Mouse (Mus musculus) myocyte (in vitro differentiated cells): Measurements from ENCODE around the gene Mab21l1. TPM values are rescaled to one million over a fixed set of nuclear protein-coding genes. Genes with fewer than 3 reads are reported as not detected.

ENCODE experiments used
- H3K27me3 ChIP-seq: one replicate; pipeline ENCODE4 v1.6.1; 2011; ENCODE audit not compliant: control insufficient read depth, insufficient read depth, insufficient read length
- H3K36me3 ChIP-seq: one replicate; pipeline ENCODE4 v1.6.1; 2011; ENCODE audit not compliant: control insufficient read depth, insufficient read depth
- H3K4me2 ChIP-seq: one replicate; pipeline ENCODE4 v1.6.1; 2011; ENCODE audit warnings: low read depth, control low read depth
- H3K4me3 ChIP-seq: one replicate; pipeline ENCODE4 v1.5.1; 2011; ENCODE audit warnings: mild to moderate bottlenecking, control low read depth, moderate library complexity
- H3K79me2 ChIP-seq: one replicate; pipeline ENCODE4 v1.6.1; 2011; ENCODE audit not compliant: control insufficient read depth, insufficient read depth
- H3ac ChIP-seq: one replicate; pipeline ENCODE4 v1.6.1; 2011; ENCODE audit not compliant: control insufficient read depth, insufficient read length
- CEBPB ChIP-seq: IDR thresholded peaks from 2 replicates; pipeline ENCODE4 v1.6.1; 2011; ENCODE audit warnings: mild to moderate bottlenecking, moderate library complexity; ENCODE audit not compliant: poor library complexity, insufficient read depth, severe bottlenecking
- E2F4 ChIP-seq: IDR thresholded peaks from one replicate; pipeline ENCODE4 v1.6.1; 2011; ENCODE audit warnings: mild to moderate bottlenecking, control low read depth, moderate library complexity; ENCODE audit not compliant: insufficient read depth
- MAX ChIP-seq: IDR thresholded peaks from one replicate; pipeline ENCODE4 v1.6.1; 2011; ENCODE audit warnings: low read depth, mild to moderate bottlenecking, control low read depth
- MYOD1 ChIP-seq, 3 experiments: IDR thresholded peaks; one replicate each; pipeline ENCODE4 v1.6.1; 2011; ENCODE audit warnings: control low read depth in 2 of 3, low read depth in 2 of 3, mild to moderate bottlenecking in 2 of 3, moderate library complexity in 1 of 3; ENCODE audit not compliant: insufficient read length in 2 of 3, control insufficient read depth in 1 of 3
- MYOG ChIP-seq, 3 experiments: IDR thresholded peaks; one replicate each; pipeline ENCODE4 v1.6.1; 2011; ENCODE audit warnings: control low read depth in 2 of 3, low read depth in 2 of 3, mild to moderate bottlenecking in 2 of 3; ENCODE audit not compliant: insufficient read length in 2 of 3, control insufficient read depth in 1 of 3, insufficient read depth in 1 of 3
- POLR2A ChIP-seq: IDR thresholded peaks from one replicate; pipeline ENCODE4 v1.6.1; 2011; ENCODE audit warnings: low read depth, mild to moderate bottlenecking, control low read depth, moderate library complexity; ENCODE audit not compliant: insufficient read length
- POLR2AphosphoS2 ChIP-seq: IDR thresholded peaks from one replicate; pipeline ENCODE4 v1.6.1; 2011; ENCODE audit warnings: low read depth, control low read depth; ENCODE audit not compliant: insufficient read length
- REST ChIP-seq: IDR thresholded peaks from one replicate; pipeline ENCODE4 v1.6.1; 2011; ENCODE audit warnings: mild to moderate bottlenecking, control low read depth, moderate library complexity; ENCODE audit not compliant: insufficient read depth, insufficient read length
- SRF ChIP-seq: IDR thresholded peaks from one replicate; pipeline ENCODE4 v1.6.1; 2011; ENCODE audit warnings: low read depth; ENCODE audit not compliant: control insufficient read depth, insufficient read length
- TCF12 ChIP-seq: IDR thresholded peaks from one replicate; pipeline ENCODE4 v1.6.1; 2011; ENCODE audit warnings: mild to moderate bottlenecking, control low read depth; ENCODE audit not compliant: poor library complexity, insufficient read depth, severe bottlenecking
- TCF3 ChIP-seq: IDR thresholded peaks from one replicate; pipeline ENCODE4 v1.6.1; 2011; ENCODE audit warnings: low read depth, control low read depth; ENCODE audit not compliant: insufficient read length
- USF1 ChIP-seq: IDR thresholded peaks from one replicate; pipeline ENCODE4 v1.6.1; 2011; ENCODE audit warnings: low read depth, mild to moderate bottlenecking, control low read depth, moderate library complexity
- polyA plus RNA-seq: library from polyadenylated mRNA; unstranded; fragments of >200 nt; fragmentation: generic; extraction: Trizol; gene quantifications from one replicate; pipeline ENCODE4 v1.2.1, GENCODE M21; 2012; ENCODE audit warnings: missing spikeins

The Mab21l1 gene
- polyA plus RNA-seq, 1 experiment, result 0.02 TPM

GRCm38 (mm10) chr3:55775753-55776152, 6.6 kb upstream of the Mab21l1 start:
- TF ChIP-seq USF1 (no peak), REST (no peak), CEBPB (no peak), E2F4 (no peak), SRF (no peak), MYOD1 (IDR thresholded peaks at IDR 0.05; ENCODE audit: control insufficient read depth in 1 of 3, insufficient read length in 2 of 3, low read depth in 2 of 3) (no peak), TCF12 (no peak), MYOG (IDR thresholded peaks at IDR 0.05; ENCODE audit: control insufficient read depth in 1 of 3, insufficient read depth in 1 of 3, insufficient read length in 2 of 3, low read depth in 2 of 3) (no peak), POLR2AphosphoS2 (no peak), TCF3 (no peak), POLR2A (no peak), MAX (no peak)
- no peaks in the 10 kb centered on the region for H3K27me3 ChIP-seq
- H3K4me2 ChIP-seq, result no peak overlapping the region
- H3ac ChIP-seq, result no peak overlapping the region
- H3K4me3 ChIP-seq, result no peak overlapping the region
- H3K79me2 ChIP-seq, result no peaks in the 10 kb centered on the region
- H3K36me3 ChIP-seq, result no peaks in the 10 kb centered on the region

DNA sequence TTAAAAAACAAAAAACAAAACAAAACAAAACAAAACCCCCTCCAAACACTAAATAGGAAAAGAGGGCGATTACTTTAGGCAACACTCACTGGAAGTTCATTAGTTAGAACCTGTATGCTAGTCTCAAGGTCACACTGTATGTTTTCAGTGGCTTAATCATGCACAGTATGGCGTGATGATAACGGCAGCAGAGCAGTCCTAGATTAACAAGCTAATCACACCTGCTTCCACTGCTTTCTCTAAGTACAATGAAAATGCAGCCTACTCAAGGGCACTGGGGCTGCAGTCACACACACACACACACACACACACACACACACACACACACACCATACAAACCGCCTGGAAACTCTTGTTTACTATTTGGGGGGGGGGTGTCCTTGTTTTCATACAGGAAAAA, 4.8 kb upstream of the Mab21l1 start:
- TF ChIP-seq E2F4 (no peak), MYOD1 (IDR thresholded peaks at IDR 0.05; ENCODE audit: control insufficient read depth in 1 of 3, insufficient read length in 2 of 3, low read depth in 2 of 3) (no peak), POLR2AphosphoS2 (no peak), TCF12 (no peak), USF1 (no peak), TCF3 (no peak), CEBPB (no peak), SRF (no peak)
- no peaks in the 10 kb centered on the region for H3K36me3 ChIP-seq
- no peaks in the 10 kb centered on the region for H3K79me2 ChIP-seq
- no peak overlapping the region for H3ac ChIP-seq
- no peak overlapping the region for H3K4me3 ChIP-seq
- no peak overlapping the region for H3K4me2 ChIP-seq
- H3K27me3 ChIP-seq, result no peaks in the 10 kb centered on the region

GRCm38 (mm10) chr3:55778764-55779730, 3.3 kb upstream of the Mab21l1 start:
- Histone ChIP-seq H3ac (no peak overlapping the region), H3K79me2 (no peaks in the 10 kb centered on the region), H3K36me3 (no peaks in the 10 kb centered on the region), H3K4me2 (no peak overlapping the region), H3K4me3 (no peak overlapping the region), H3K27me3 (no peaks in the 10 kb centered on the region)
- no peak for TF ChIP-seq USF1
- TF ChIP-seq SRF, result no peak
- TF ChIP-seq REST, result no peak
- no peak for TF ChIP-seq TCF3
- TF ChIP-seq MAX, result no peak
- TF ChIP-seq TCF12, result no peak
- TF ChIP-seq E2F4, result no peak
- TF ChIP-seq CEBPB, result no peak
- no peak for TF ChIP-seq POLR2A
- TF ChIP-seq MYOD1 (IDR thresholded peaks at IDR 0.05; ENCODE audit: control insufficient read depth in 1 of 3, insufficient read length in 2 of 3, low read depth in 2 of 3), result no peak
- no peak for TF ChIP-seq MYOG (IDR thresholded peaks at IDR 0.05; ENCODE audit: control insufficient read depth in 1 of 3, insufficient read depth in 1 of 3, insufficient read length in 2 of 3, low read depth in 2 of 3)
- no peak for TF ChIP-seq POLR2AphosphoS2

DNA sequence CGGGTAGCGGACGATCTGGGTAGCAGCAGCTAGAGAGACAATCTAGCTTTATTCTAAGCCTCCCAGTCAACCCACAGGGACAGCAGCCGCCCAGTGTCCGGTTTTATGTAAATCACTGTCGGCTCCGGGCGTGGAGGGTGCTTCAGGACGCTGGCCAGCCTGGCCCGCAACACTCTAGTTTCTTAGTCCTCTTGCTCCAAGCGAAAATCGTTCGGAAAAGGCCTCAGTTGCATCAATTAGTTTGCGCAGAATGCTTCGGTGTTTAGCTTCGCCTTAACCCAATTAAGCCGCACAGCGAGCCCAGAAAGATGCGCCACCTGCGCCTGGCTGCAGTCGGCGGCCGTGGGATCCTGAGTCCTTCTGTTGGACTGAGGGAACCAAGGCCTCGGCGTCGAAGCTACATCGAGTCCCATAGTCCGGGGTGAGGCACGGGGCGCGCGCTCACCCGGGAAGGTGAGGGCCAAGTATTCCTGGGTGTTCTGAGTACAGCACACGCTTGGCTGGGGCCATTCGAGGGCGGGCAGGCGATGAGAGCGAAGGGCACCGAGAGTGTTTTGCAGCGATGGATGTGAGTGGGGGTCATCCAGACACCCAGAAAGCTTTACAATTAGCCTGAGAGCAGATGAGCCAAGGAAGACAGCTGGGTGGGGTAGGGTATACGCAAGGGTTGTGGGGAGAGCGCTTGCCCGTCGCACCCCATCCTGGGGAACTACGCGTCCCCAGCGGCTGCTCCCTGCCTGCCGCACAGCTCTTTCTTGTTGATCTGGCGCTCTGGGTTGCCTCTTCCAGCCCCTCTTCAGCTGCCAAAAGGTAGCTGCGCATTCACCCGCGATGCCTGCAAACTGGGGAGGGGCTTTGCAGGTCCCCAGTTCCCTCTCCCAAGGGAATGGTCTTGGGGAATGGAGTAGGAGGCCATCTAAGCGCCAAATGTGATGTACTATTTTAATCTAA, 1.9 kb upstream of the Mab21l1 start:
- no peaks in the 10 kb centered on the region for H3K27me3 ChIP-seq
- H3K79me2 ChIP-seq, result no peaks in the 10 kb centered on the region
- H3K36me3 ChIP-seq, result no peaks in the 10 kb centered on the region
- H3K4me3 ChIP-seq, result no peak overlapping the region
- H3ac ChIP-seq, result no peak overlapping the region
- no peak for TF ChIP-seq USF1
- TF ChIP-seq E2F4, result no peak
- no peak for TF ChIP-seq TCF3
- TF ChIP-seq TCF12, result no peak
- no peak for TF ChIP-seq POLR2A
- no peak for TF ChIP-seq CEBPB
- no peak for TF ChIP-seq MAX
- TF ChIP-seq SRF, result no peak
- no peak for TF ChIP-seq MYOD1 (IDR thresholded peaks at IDR 0.05; ENCODE audit: control insufficient read depth in 1 of 3, insufficient read length in 2 of 3, low read depth in 2 of 3)
- TF ChIP-seq REST, result no peak
- TF ChIP-seq POLR2AphosphoS2, result no peak
- no peak for TF ChIP-seq MYOG (IDR thresholded peaks at IDR 0.05; ENCODE audit: control insufficient read depth in 1 of 3, insufficient read depth in 1 of 3, insufficient read length in 2 of 3, low read depth in 2 of 3)
- H3K4me2 ChIP-seq, result no peak overlapping the region
